Mouse (Mus musculus): ENCODE data around the gene Rasgrp1. TPM values are rescaled to one million over a fixed set of nuclear protein-coding genes. Genes with fewer than 3 reads are reported as not detected.

Gene Rasgrp1
- polyA plus RNA-seq, 1 experiment: not detected

DNA sequence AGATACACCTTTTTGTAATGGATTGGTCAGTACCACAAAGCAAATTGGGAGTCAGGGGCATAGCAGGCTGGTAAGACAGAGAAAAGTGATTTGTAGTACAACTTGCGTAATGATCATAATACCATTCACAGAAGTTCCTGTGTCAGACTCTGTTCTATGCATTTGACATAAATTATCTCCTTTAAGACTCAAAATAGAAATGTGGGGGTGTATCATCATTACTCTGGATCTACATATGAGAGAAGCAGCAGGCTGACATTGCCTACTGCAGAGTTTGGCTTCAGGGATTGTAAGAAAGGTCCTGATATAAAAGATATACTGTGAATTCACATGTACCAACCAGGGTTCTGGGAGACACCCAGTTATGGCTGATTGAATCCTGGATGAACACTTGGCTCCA lies 28.9 kb upstream of the Rasgrp1 start:
- H3K36me3 ChIP-seq (ENCODE audit: control insufficient read depth, insufficient read depth): no peaks in the 10 kb centered on the region
- H3ac ChIP-seq (ENCODE audit: control insufficient read depth, insufficient read length): no peak overlapping the region
- no peaks in the 10 kb centered on the region for H3K27me3 ChIP-seq (ENCODE audit: control insufficient read depth, insufficient read depth, insufficient read length)
- no peak for TF ChIP-seq MAX (IDR thresholded peaks at IDR 0.05; ENCODE audit: low read depth)
- TF ChIP-seq CEBPB (IDR thresholded peaks at IDR 0.05; ENCODE audit: insufficient read depth, poor library complexity, severe bottlenecking): no peak
- TF ChIP-seq REST (IDR thresholded peaks at IDR 0.05; ENCODE audit: insufficient read depth, insufficient read length): no peak
- no peak overlapping the region for H3K4me2 ChIP-seq (ENCODE audit: low read depth)
- no peak overlapping the region for H3K4me3 ChIP-seq
- H3K79me2 ChIP-seq (ENCODE audit: control insufficient read depth, insufficient read depth): no peaks in the 10 kb centered on the region

DNA sequence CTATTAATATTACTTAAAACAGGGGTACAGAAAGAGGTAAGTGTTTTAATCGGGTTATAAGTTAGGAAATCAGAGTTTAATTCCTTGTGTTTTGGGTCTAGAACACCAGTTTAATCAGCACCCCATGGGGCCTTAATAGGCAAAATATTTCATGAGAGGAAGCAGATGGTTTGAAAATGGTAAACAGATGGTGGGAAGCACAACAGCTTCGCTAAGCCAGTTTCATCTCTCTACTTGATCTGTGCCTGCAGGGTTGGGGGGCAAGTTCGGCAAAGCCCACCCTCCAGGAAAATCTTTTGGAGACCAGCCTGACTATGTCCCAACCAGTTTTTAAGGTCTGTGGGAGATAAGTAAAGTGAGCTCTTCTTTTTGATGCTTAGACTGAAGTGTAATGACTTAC lies 23.7 kb upstream of the Rasgrp1 start:
- Histone ChIP-seq H3K27me3 (ENCODE audit: control insufficient read depth, insufficient read depth, insufficient read length) (no peaks in the 10 kb centered on the region), H3K4me2 (ENCODE audit: low read depth) (no peak overlapping the region)
- TF ChIP-seq TCF3 (IDR thresholded peaks at IDR 0.05; ENCODE audit: insufficient read length, low read depth): no peak
- no peak for TF ChIP-seq MAX (IDR thresholded peaks at IDR 0.05; ENCODE audit: low read depth)
- TF ChIP-seq MYOD1 (IDR thresholded peaks at IDR 0.05; ENCODE audit: control insufficient read depth in 1 of 3, insufficient read length in 2 of 3, low read depth in 2 of 3): no peak

GRCm38 (mm10) chr2:117364056-117364455 lies 21.3 kb upstream of the Rasgrp1 start:
- H3K4me3 ChIP-seq: no peak overlapping the region
- TF ChIP-seq E2F4 (IDR thresholded peaks at IDR 0.05; ENCODE audit: insufficient read depth) (no peak), TCF12 (IDR thresholded peaks at IDR 0.05; ENCODE audit: insufficient read depth, poor library complexity, severe bottlenecking) (no peak)
- H3K79me2 ChIP-seq (ENCODE audit: control insufficient read depth, insufficient read depth): no peaks in the 10 kb centered on the region
- peaks cover 11% of the 10 kb centered on the region for H3K27me3 ChIP-seq (ENCODE audit: control insufficient read depth, insufficient read depth, insufficient read length)
- H3K4me2 ChIP-seq (ENCODE audit: low read depth): no peak overlapping the region
- H3ac ChIP-seq (ENCODE audit: control insufficient read depth, insufficient read length): no peak overlapping the region
- H3K36me3 ChIP-seq (ENCODE audit: control insufficient read depth, insufficient read depth): no peaks in the 10 kb centered on the region

More for the DNA sequence above, 23.7 kb upstream of the Rasgrp1 start:
- Histone ChIP-seq H3K4me3 (no peak overlapping the region), H3ac (ENCODE audit: control insufficient read depth, insufficient read length) (no peak overlapping the region), H3K79me2 (ENCODE audit: control insufficient read depth, insufficient read depth) (no peaks in the 10 kb centered on the region), H3K36me3 (ENCODE audit: control insufficient read depth, insufficient read depth) (no peaks in the 10 kb centered on the region)

DNA sequence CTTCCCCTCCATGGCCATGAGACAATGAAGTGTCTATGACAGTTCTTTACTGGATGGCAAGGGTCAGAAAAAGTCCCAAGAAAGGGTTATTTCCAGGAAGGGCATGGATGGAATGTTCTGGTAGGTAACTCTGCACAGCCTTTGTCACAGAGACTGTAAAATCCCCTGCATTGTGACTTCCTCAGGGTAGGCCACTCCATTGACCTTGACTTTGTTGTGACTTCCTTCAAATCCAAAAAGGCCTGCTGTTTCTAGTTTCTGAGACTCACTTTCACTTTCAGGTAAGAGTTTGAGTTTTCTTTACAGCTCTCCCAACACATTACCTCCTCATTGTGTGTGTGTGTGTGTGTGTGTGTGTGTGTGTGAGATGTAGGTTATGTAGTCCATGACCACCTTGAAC lies 15.1 kb upstream of the Rasgrp1 start:
- no peak for TF ChIP-seq MYOD1 (IDR thresholded peaks at IDR 0.05; ENCODE audit: control insufficient read depth in 1 of 3, insufficient read length in 2 of 3, low read depth in 2 of 3)
- Histone ChIP-seq H3K4me2 (ENCODE audit: low read depth) (no peak overlapping the region), H3K36me3 (ENCODE audit: control insufficient read depth, insufficient read depth) (no peaks in the 10 kb centered on the region), H3K4me3 (no peak overlapping the region), H3ac (ENCODE audit: control insufficient read depth, insufficient read length) (no peak overlapping the region), H3K79me2 (ENCODE audit: control insufficient read depth, insufficient read depth) (no peaks in the 10 kb centered on the region), H3K27me3 (ENCODE audit: control insufficient read depth, insufficient read depth, insufficient read length) (peaks cover 11% of the 10 kb centered on the region)

- Histone ChIP-seq H3K79me2 (ENCODE audit: control insufficient read depth, insufficient read depth) (no peaks in the 10 kb centered on the region), H3K36me3 (ENCODE audit: control insufficient read depth, insufficient read depth) (no peaks in the 10 kb centered on the region), H3K4me3 (no peak overlapping the region), H3K4me2 (ENCODE audit: low read depth) (peak overlapping the region; percentile 41), H3K27me3 (ENCODE audit: control insufficient read depth, insufficient read depth, insufficient read length) (peaks cover 26% of the 10 kb centered on the region), H3ac (ENCODE audit: control insufficient read depth, insufficient read length) (no peak overlapping the region)
- TF ChIP-seq MAX (IDR thresholded peaks at IDR 0.05; ENCODE audit: low read depth) (no peak), MYOG (IDR thresholded peaks at IDR 0.05; ENCODE audit: control insufficient read depth in 1 of 3, insufficient read depth in 1 of 3, insufficient read length in 2 of 3, low read depth in 2 of 3) (no peak), E2F4 (IDR thresholded peaks at IDR 0.05; ENCODE audit: insufficient read depth) (no peak), REST (IDR thresholded peaks at IDR 0.05; ENCODE audit: insufficient read depth, insufficient read length) (no peak), POLR2A (IDR thresholded peaks at IDR 0.05; ENCODE audit: insufficient read length, low read depth) (no peak), POLR2AphosphoS2 (IDR thresholded peaks at IDR 0.05; ENCODE audit: insufficient read length, low read depth) (no peak), TCF12 (IDR thresholded peaks at IDR 0.05; ENCODE audit: insufficient read depth, poor library complexity, severe bottlenecking) (no peak), USF1 (IDR thresholded peaks at IDR 0.05; ENCODE audit: low read depth) (no peak), CEBPB (IDR thresholded peaks at IDR 0.05; ENCODE audit: insufficient read depth, poor library complexity, severe bottlenecking) (no peak), SRF (IDR thresholded peaks at IDR 0.05; ENCODE audit: control insufficient read depth, insufficient read length, low read depth) (no peak), TCF3 (IDR thresholded peaks at IDR 0.05; ENCODE audit: insufficient read length, low read depth) (no peak), MYOD1 (IDR thresholded peaks at IDR 0.05; ENCODE audit: control insufficient read depth in 1 of 3, insufficient read length in 2 of 3, low read depth in 2 of 3) (no peak)
Observed at GRCm38 (mm10) chr2:117352305-117353123, 9.7 kb upstream of the Rasgrp1 start.

- Histone ChIP-seq H3K79me2 (ENCODE audit: control insufficient read depth, insufficient read depth) (no peaks in the 10 kb centered on the region), H3K4me2 (ENCODE audit: low read depth) (no peak overlapping the region), H3K36me3 (ENCODE audit: control insufficient read depth, insufficient read depth) (no peaks in the 10 kb centered on the region), H3K4me3 (no peak overlapping the region), H3K27me3 (ENCODE audit: control insufficient read depth, insufficient read depth, insufficient read length) (peaks cover 37% of the 10 kb centered on the region), H3ac (ENCODE audit: control insufficient read depth, insufficient read length) (no peak overlapping the region)
- TF ChIP-seq REST (IDR thresholded peaks at IDR 0.05; ENCODE audit: insufficient read depth, insufficient read length) (no peak), MAX (IDR thresholded peaks at IDR 0.05; ENCODE audit: low read depth) (no peak)
Observed at GRCm38 (mm10) chr2:117350138-117350537, 7.3 kb upstream of the Rasgrp1 start.

Data from myocyte (in vitro differentiated cells).